Mouse (Mus musculus) myocyte (in vitro differentiated cells): ENCODE results near the gene Gm5269. TPM values are rescaled to one million over a fixed set of nuclear protein-coding genes. Genes with fewer than 3 reads are reported as not detected.
A peak's percentile ranks its signal among the peaks of the same experiment; 100 is the strongest.

Source experiments
- H3K27me3 ChIP-seq: one replicate; pipeline ENCODE4 v1.6.1; 2011; ENCODE audit not compliant: control insufficient read depth, insufficient read depth, insufficient read length
- H3K36me3 ChIP-seq: one replicate; pipeline ENCODE4 v1.6.1; 2011; ENCODE audit not compliant: control insufficient read depth, insufficient read depth
- H3K4me2 ChIP-seq: one replicate; pipeline ENCODE4 v1.6.1; 2011; ENCODE audit warnings: low read depth, control low read depth
- H3K4me3 ChIP-seq: one replicate; pipeline ENCODE4 v1.5.1; 2011; ENCODE audit warnings: mild to moderate bottlenecking, control low read depth, moderate library complexity
- H3K79me2 ChIP-seq: one replicate; pipeline ENCODE4 v1.6.1; 2011; ENCODE audit not compliant: control insufficient read depth, insufficient read depth
- H3ac ChIP-seq: one replicate; pipeline ENCODE4 v1.6.1; 2011; ENCODE audit not compliant: control insufficient read depth, insufficient read length
- CEBPB ChIP-seq: IDR thresholded peaks from 2 replicates; pipeline ENCODE4 v1.6.1; 2011; ENCODE audit warnings: mild to moderate bottlenecking, moderate library complexity; ENCODE audit not compliant: poor library complexity, insufficient read depth, severe bottlenecking
- E2F4 ChIP-seq: IDR thresholded peaks from one replicate; pipeline ENCODE4 v1.6.1; 2011; ENCODE audit warnings: mild to moderate bottlenecking, control low read depth, moderate library complexity; ENCODE audit not compliant: insufficient read depth
- MAX ChIP-seq: IDR thresholded peaks from one replicate; pipeline ENCODE4 v1.6.1; 2011; ENCODE audit warnings: low read depth, mild to moderate bottlenecking, control low read depth
- MYOD1 ChIP-seq, 3 experiments: IDR thresholded peaks; one replicate each; pipeline ENCODE4 v1.6.1; 2011; ENCODE audit warnings: control low read depth in 2 of 3, low read depth in 2 of 3, mild to moderate bottlenecking in 2 of 3, moderate library complexity in 1 of 3; ENCODE audit not compliant: insufficient read length in 2 of 3, control insufficient read depth in 1 of 3
- MYOG ChIP-seq, 3 experiments: IDR thresholded peaks; one replicate each; pipeline ENCODE4 v1.6.1; 2011; ENCODE audit warnings: control low read depth in 2 of 3, low read depth in 2 of 3, mild to moderate bottlenecking in 2 of 3; ENCODE audit not compliant: insufficient read length in 2 of 3, control insufficient read depth in 1 of 3, insufficient read depth in 1 of 3
- POLR2A ChIP-seq: IDR thresholded peaks from one replicate; pipeline ENCODE4 v1.6.1; 2011; ENCODE audit warnings: low read depth, mild to moderate bottlenecking, control low read depth, moderate library complexity; ENCODE audit not compliant: insufficient read length
- POLR2AphosphoS2 ChIP-seq: IDR thresholded peaks from one replicate; pipeline ENCODE4 v1.6.1; 2011; ENCODE audit warnings: low read depth, control low read depth; ENCODE audit not compliant: insufficient read length
- REST ChIP-seq: IDR thresholded peaks from one replicate; pipeline ENCODE4 v1.6.1; 2011; ENCODE audit warnings: mild to moderate bottlenecking, control low read depth, moderate library complexity; ENCODE audit not compliant: insufficient read depth, insufficient read length
- SRF ChIP-seq: IDR thresholded peaks from one replicate; pipeline ENCODE4 v1.6.1; 2011; ENCODE audit warnings: low read depth; ENCODE audit not compliant: control insufficient read depth, insufficient read length
- TCF12 ChIP-seq: IDR thresholded peaks from one replicate; pipeline ENCODE4 v1.6.1; 2011; ENCODE audit warnings: mild to moderate bottlenecking, control low read depth; ENCODE audit not compliant: poor library complexity, insufficient read depth, severe bottlenecking
- TCF3 ChIP-seq: IDR thresholded peaks from one replicate; pipeline ENCODE4 v1.6.1; 2011; ENCODE audit warnings: low read depth, control low read depth; ENCODE audit not compliant: insufficient read length
- USF1 ChIP-seq: IDR thresholded peaks from one replicate; pipeline ENCODE4 v1.6.1; 2011; ENCODE audit warnings: low read depth, mild to moderate bottlenecking, control low read depth, moderate library complexity
- polyA plus RNA-seq: library from polyadenylated mRNA; unstranded; fragments of >200 nt; fragmentation: generic; extraction: Trizol; gene quantifications from one replicate; pipeline ENCODE4 v1.2.1, GENCODE M21; 2012; ENCODE audit warnings: missing spikeins

Gene Gm5269
- polyA plus RNA-seq, 1 experiment = not detected

GRCm38 (mm10) chr1:45868050-45868449 lies 22.0 kb downstream of the Gm5269 start:
- H3K79me2 ChIP-seq = no peaks in the 10 kb centered on the region
- H3K4me2 ChIP-seq = no peak overlapping the region
- TF ChIP-seq MYOG (IDR thresholded peaks at IDR 0.05; ENCODE audit: control insufficient read depth in 1 of 3, insufficient read depth in 1 of 3, insufficient read length in 2 of 3, low read depth in 2 of 3) (no peak), MYOD1 (IDR thresholded peaks at IDR 0.05; ENCODE audit: control insufficient read depth in 1 of 3, insufficient read length in 2 of 3, low read depth in 2 of 3) (no peak), POLR2A (no peak), TCF3 (no peak), TCF12 (no peak), REST (no peak), MAX (no peak), E2F4 (no peak)
- H3K27me3 ChIP-seq = no peaks in the 10 kb centered on the region
- no peak overlapping the region for H3K4me3 ChIP-seq
- H3K36me3 ChIP-seq = no peaks in the 10 kb centered on the region
- H3ac ChIP-seq = no peak overlapping the region

GRCm38 (mm10) chr1:45866288-45867018 lies 23.6 kb downstream of the Gm5269 start:
- TF ChIP-seq SRF = no peak
- no peak for TF ChIP-seq POLR2AphosphoS2
- no peak for TF ChIP-seq REST
- TF ChIP-seq POLR2A = no peak
- no peak for TF ChIP-seq MYOD1 (IDR thresholded peaks at IDR 0.05; ENCODE audit: control insufficient read depth in 1 of 3, insufficient read length in 2 of 3, low read depth in 2 of 3)
- TF ChIP-seq CEBPB = no peak
- no peak for TF ChIP-seq E2F4
- TF ChIP-seq MYOG (IDR thresholded peaks at IDR 0.05; ENCODE audit: control insufficient read depth in 1 of 3, insufficient read depth in 1 of 3, insufficient read length in 2 of 3, low read depth in 2 of 3) = no peak
- TF ChIP-seq TCF12 = no peak
- TF ChIP-seq TCF3 = no peak
- no peak for TF ChIP-seq MAX
- no peak for TF ChIP-seq USF1

GRCm38 (mm10) chr1:45865727-45866126 lies 24.3 kb downstream of the Gm5269 start:
- H3K4me3 ChIP-seq = no peak overlapping the region
- H3K4me2 ChIP-seq = no peak overlapping the region
- no peaks in the 10 kb centered on the region for H3K79me2 ChIP-seq
- TF ChIP-seq MYOD1 (IDR thresholded peaks at IDR 0.05; ENCODE audit: control insufficient read depth in 1 of 3, insufficient read length in 2 of 3, low read depth in 2 of 3) (no peak), E2F4 (no peak), MAX (no peak), TCF12 (no peak), CEBPB (no peak), USF1 (no peak), POLR2A (no peak), MYOG (IDR thresholded peaks at IDR 0.05; ENCODE audit: control insufficient read depth in 1 of 3, insufficient read depth in 1 of 3, insufficient read length in 2 of 3, low read depth in 2 of 3) (no peak), POLR2AphosphoS2 (no peak), REST (no peak), SRF (no peak), TCF3 (no peak)
- H3K27me3 ChIP-seq = no peaks in the 10 kb centered on the region
- no peak overlapping the region for H3ac ChIP-seq
- no peaks in the 10 kb centered on the region for H3K36me3 ChIP-seq

More at GRCm38 (mm10) chr1:45866288-45867018, 23.6 kb downstream of the Gm5269 start:
- Histone ChIP-seq H3K27me3 (no peaks in the 10 kb centered on the region), H3K79me2 (no peaks in the 10 kb centered on the region), H3K36me3 (no peaks in the 10 kb centered on the region), H3K4me2 (no peak overlapping the region), H3ac (no peak overlapping the region), H3K4me3 (no peak overlapping the region)

- Histone ChIP-seq H3ac (no peak overlapping the region), H3K4me3 (no peak overlapping the region), H3K36me3 (no peaks in the 10 kb centered on the region), H3K79me2 (no peaks in the 10 kb centered on the region), H3K4me2 (no peak overlapping the region), H3K27me3 (no peaks in the 10 kb centered on the region)
- TF ChIP-seq SRF = no peak
- TF ChIP-seq POLR2A = no peak
- TF ChIP-seq MYOG (IDR thresholded peaks at IDR 0.05; ENCODE audit: control insufficient read depth in 1 of 3, insufficient read depth in 1 of 3, insufficient read length in 2 of 3, low read depth in 2 of 3) = no peak
- no peak for TF ChIP-seq TCF3
- TF ChIP-seq TCF12 = no peak
- no peak for TF ChIP-seq MAX
These were observed 24.8 kb downstream of the Gm5269 start for GRCm38 (mm10) chr1:45865316-45865715.

- Histone ChIP-seq H3K27me3 (no peaks in the 10 kb centered on the region), H3K4me3 (no peak overlapping the region), H3K36me3 (no peaks in the 10 kb centered on the region), H3K79me2 (no peaks in the 10 kb centered on the region), H3ac (no peak overlapping the region), H3K4me2 (peak overlapping the region; percentile 35)
- TF ChIP-seq POLR2AphosphoS2 (no peak), MYOG (IDR thresholded peaks at IDR 0.05; ENCODE audit: control insufficient read depth in 1 of 3, insufficient read depth in 1 of 3, insufficient read length in 2 of 3, low read depth in 2 of 3) (peak in 1 of 3 experiments; percentile 69)
These were observed 25.5 kb downstream of the Gm5269 start for GRCm38 (mm10) chr1:45864564-45865014.
